Mouse (Mus musculus) C2C12 (cell line): ENCODE results near the gene Fam83c. TPM values are rescaled to one million over a fixed set of nuclear protein-coding genes. Genes with fewer than 3 reads are reported as not detected.

Experiments
- H3K27me3 ChIP-seq: one replicate; pipeline ENCODE4 v1.6.1; 2011; ENCODE audit not compliant: control insufficient read depth, insufficient read depth, insufficient read length
- H3K36me3 ChIP-seq: one replicate; pipeline ENCODE4 v1.6.1; 2011; ENCODE audit not compliant: control insufficient read depth, insufficient read depth
- H3K4me3 ChIP-seq: one replicate; pipeline ENCODE4 v1.5.1; 2011; ENCODE audit warnings: mild to moderate bottlenecking, control low read depth; ENCODE audit not compliant: poor library complexity, insufficient read depth, severe bottlenecking
- H3K79me2 ChIP-seq: one replicate; pipeline ENCODE4 v1.6.1; 2011; ENCODE audit not compliant: control insufficient read depth, insufficient read depth
- H3K79me3 ChIP-seq: one replicate; pipeline ENCODE4 v1.6.1; 2011; ENCODE audit warnings: low read depth, control low read depth
- H3ac ChIP-seq: one replicate; pipeline ENCODE3; 2011; ENCODE audit warnings: low read depth; ENCODE audit not compliant: control insufficient read depth, insufficient read length
- CEBPB ChIP-seq: IDR thresholded peaks from one replicate; pipeline ENCODE4 v1.6.1; 2011; ENCODE audit warnings: low read depth, mild to moderate bottlenecking, control low read depth, moderate library complexity
- CTCF ChIP-seq: IDR thresholded peaks from one replicate; pipeline ENCODE4 v1.5.1; 2011; ENCODE audit not compliant: control insufficient read depth, insufficient read depth, insufficient read length
- FOSL1 ChIP-seq: IDR thresholded peaks from one replicate; pipeline ENCODE4 v1.8.0; 2011; ENCODE audit warnings: mild to moderate bottlenecking, low read length; ENCODE audit not compliant: poor library complexity, insufficient read depth, severe bottlenecking
- MAX ChIP-seq: IDR thresholded peaks from one replicate; pipeline ENCODE4 v1.6.1; 2011; ENCODE audit warnings: mild to moderate bottlenecking, control low read depth
- MYOD1 ChIP-seq: IDR thresholded peaks from one replicate; pipeline ENCODE4 v1.6.1; 2011; ENCODE audit warnings: low read depth; ENCODE audit not compliant: control insufficient read depth, insufficient read length
- polyA plus RNA-seq: library from polyadenylated mRNA; unstranded; fragments of >200 nt; fragmentation: generic; extraction: Trizol; gene quantifications from one replicate; pipeline ENCODE4 v1.2.1, GENCODE M21; 2012; ENCODE audit warnings: missing spikeins

The Fam83c gene
- polyA plus RNA-seq, 1 experiment = 0.02 TPM

DNA sequence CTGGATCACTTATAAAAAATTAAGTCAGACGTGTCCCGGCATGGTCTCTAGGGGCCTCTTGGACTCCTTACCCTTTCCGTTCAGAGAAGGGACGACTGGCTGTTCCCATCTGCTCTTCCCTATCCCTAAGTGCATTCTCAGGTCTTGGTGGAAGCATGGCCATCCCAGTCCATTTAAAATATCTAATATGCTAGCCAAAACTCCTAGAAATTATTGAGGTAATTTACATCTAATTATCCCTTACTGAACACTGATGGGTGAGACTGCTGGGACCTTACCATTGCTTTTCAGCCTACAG lies 57.0 kb downstream of the Fam83c start:
- H3K79me3 ChIP-seq = no peaks in the 10 kb centered on the region
- no peaks in the 10 kb centered on the region for H3K36me3 ChIP-seq
- H3K27me3 ChIP-seq = peaks cover 66% of the 10 kb centered on the region
- no peak overlapping the region for H3ac ChIP-seq
- no peak overlapping the region for H3K4me3 ChIP-seq
- TF ChIP-seq CTCF = no peak
- no peak for TF ChIP-seq FOSL1
- no peak for TF ChIP-seq MYOD1
- no peak for TF ChIP-seq MAX
- no peak for TF ChIP-seq CEBPB
- H3K79me2 ChIP-seq = no peaks in the 10 kb centered on the region

Other genes with a start within 250 kb of the Fam83c start
- 39.4 TPM for gene Gss, start 242.0 kb downstream of the Fam83c start, polyA plus RNA-seq
- gene Myh7b, start 223.6 kb downstream of the Fam83c start, polyA plus RNA-seq = 0.09 TPM
- gene Trpc4ap, start 142.5 kb downstream of the Fam83c start, polyA plus RNA-seq = 70.5 TPM
- gene Edem2, start 105.4 kb downstream of the Fam83c start, polyA plus RNA-seq = 19.0 TPM
- not detected for gene Gm17581, start 99.0 kb downstream of the Fam83c start, polyA plus RNA-seq
- 4.4 TPM for gene Procr, start 83.7 kb downstream of the Fam83c start, polyA plus RNA-seq
- 0.04 TPM for gene Mmp24, start 59.5 kb downstream of the Fam83c start, polyA plus RNA-seq
- gene BC029722, start 15.4 kb downstream of the Fam83c start, polyA plus RNA-seq = 32.9 TPM
- 340 TPM for gene Eif6, start 7.9 kb downstream of the Fam83c start, polyA plus RNA-seq
- 47.6 TPM for gene Uqcc1, start 95.5 kb upstream of the Fam83c start, polyA plus RNA-seq
- not detected for gene Gm15557, start 105.9 kb upstream of the Fam83c start, polyA plus RNA-seq
- gene Gdf5, start 110.5 kb upstream of the Fam83c start, polyA plus RNA-seq = not detected
- 24.1 TPM for gene Cep250, start 121.6 kb upstream of the Fam83c start, polyA plus RNA-seq
- 0.09 TPM for gene 6430550D23Rik, start 173.1 kb upstream of the Fam83c start, polyA plus RNA-seq
- 230 TPM for gene Ergic3, start 173.2 kb upstream of the Fam83c start, polyA plus RNA-seq
- not detected for gene Fer1l4, start 218.1 kb upstream of the Fam83c start, polyA plus RNA-seq
- gene Spag4, start 230.3 kb upstream of the Fam83c start, polyA plus RNA-seq = 2.3 TPM